Comparison of ENCODE assay signal across 9 mouse cellular contexts in the genomic region with DNA sequence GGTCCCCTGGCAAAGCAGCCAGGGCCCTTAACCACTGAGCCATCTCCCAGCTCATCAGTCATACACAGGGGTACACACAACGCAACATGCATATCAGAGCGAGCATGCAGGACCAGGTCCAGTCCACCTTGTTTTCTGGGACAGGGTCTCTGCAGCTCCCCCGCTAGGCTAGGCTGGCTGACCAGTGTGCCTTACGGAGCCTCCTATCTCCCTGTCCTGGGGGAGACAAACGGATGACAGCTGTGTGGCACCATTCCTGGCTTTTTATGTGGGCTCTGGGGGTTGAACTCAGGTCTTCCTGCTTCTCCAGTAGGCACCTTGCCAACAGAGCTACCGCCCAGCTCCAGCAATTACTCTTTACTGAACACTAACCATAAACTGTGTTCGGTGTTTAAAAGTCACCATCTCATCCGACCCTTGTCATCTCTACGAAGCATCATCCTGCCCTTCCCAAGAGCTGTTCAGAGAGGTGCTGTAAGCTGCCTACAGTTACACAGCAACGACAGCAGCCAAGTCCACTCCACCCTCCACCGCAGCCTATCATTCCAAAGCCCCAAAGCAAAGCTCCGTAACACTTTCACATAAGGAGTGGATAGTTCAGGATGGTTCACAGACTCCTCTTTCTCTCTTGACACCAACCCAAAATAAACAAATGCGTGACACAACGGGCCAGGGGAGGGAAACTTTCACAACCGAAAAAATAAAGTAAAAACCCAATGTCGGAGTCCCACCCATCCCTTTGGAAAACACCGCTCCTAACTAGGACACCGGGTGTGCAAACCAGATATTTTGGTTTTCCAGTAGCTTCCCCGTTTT. TPM values are rescaled to one million over a fixed set of nuclear protein-coding genes. Genes with fewer than 3 reads are reported as not detected.
DNase-seq lines count a peak whose midpoint lies in the region; ATAC-seq and TF ChIP-seq lines count a peak whose summit lies in the region.
"Had no signal": no experiment of that assay in that cellular context is flagged by ENCODE, and none has a peak within 500 bp of the region (broad histone marks: within the 10 kb centered on the region; RNA-seq: fewer than 3 reads in every experiment).

No protein-coding gene starts in this region.

- H3K9me3 ChIP-seq in embryonic facial prominence, embryonic 12.5 days: no peaks in the 10 kb centered on the region
- H3K9me3 ChIP-seq in embryonic facial prominence, embryonic 10.5 days: no peaks in the 10 kb centered on the region
- H3K9me3 ChIP-seq in neural tube, embryonic 12.5 days: no peaks in the 10 kb centered on the region
- H3K9me3 ChIP-seq in stomach, postnatal 0 days (ENCODE audit: control insufficient read depth, low read length): no peaks in the 10 kb centered on the region

- peaks cover 26% of the 10 kb centered on the region for H3K4me1 ChIP-seq in embryonic facial prominence, embryonic 12.5 days
- peaks cover 71% of the 10 kb centered on the region for H3K4me1 ChIP-seq in embryonic facial prominence, embryonic 10.5 days
- peaks cover 58% of the 10 kb centered on the region for H3K4me1 ChIP-seq in neural tube, embryonic 12.5 days
- H3K4me1 ChIP-seq in stomach, postnatal 0 days (replicated peaks; ENCODE audit: control insufficient read depth, insufficient read depth): peaks cover 17% of the 10 kb centered on the region

- H3K4me3 ChIP-seq in embryonic facial prominence, embryonic 12.5 days: no peak overlapping the region
- H3K4me3 ChIP-seq in embryonic facial prominence, embryonic 10.5 days: no peak overlapping the region
- H3K4me3 ChIP-seq in neural tube, embryonic 12.5 days: no peak overlapping the region
- H3K4me3 ChIP-seq in stomach, postnatal 0 days (ENCODE audit: low read depth, low read length): 0 out of 2 replicates have a peak overlapping the region, but pooled peaks have one; percentile 90

- no peak overlapping the region for H3K9ac ChIP-seq in embryonic facial prominence, embryonic 12.5 days
- no peak overlapping the region for H3K9ac ChIP-seq in neural tube, embryonic 12.5 days
- peak overlapping the region; percentile 32; the same call in 1 of the 2 replicates for H3K9ac ChIP-seq in stomach, postnatal 0 days (ENCODE audit: low read length)

- H3K36me3 ChIP-seq in embryonic facial prominence, embryonic 12.5 days: peaks cover 7% of the 10 kb centered on the region; the same call in 1 of the 2 replicates
- peaks cover 45% of the 10 kb centered on the region for H3K36me3 ChIP-seq in embryonic facial prominence, embryonic 10.5 days (replicated peaks)
- peaks cover 6% of the 10 kb centered on the region; the same call in 1 of the 2 replicates for H3K36me3 ChIP-seq in neural tube, embryonic 12.5 days
- no peaks in the 10 kb centered on the region for H3K36me3 ChIP-seq in stomach, postnatal 0 days (ENCODE audit: control insufficient read depth, insufficient read depth, low read length)

- no peaks in the 10 kb centered on the region for H3K27me3 ChIP-seq in embryonic facial prominence, embryonic 12.5 days
- no peaks in the 10 kb centered on the region for H3K27me3 ChIP-seq in embryonic facial prominence, embryonic 10.5 days (replicated peaks; ENCODE audit: low read depth, poor library complexity, severe bottlenecking)
- no peaks in the 10 kb centered on the region for H3K27me3 ChIP-seq in neural tube, embryonic 12.5 days (replicated peaks)
- no peaks in the 10 kb centered on the region for H3K27me3 ChIP-seq in stomach, postnatal 0 days (ENCODE audit: control insufficient read depth, insufficient read depth, low read length)

- 89% methylated on average over 19 of the region's 19 CpGs for WGBS in embryonic facial prominence, embryonic 12.5 days
- WGBS in embryonic facial prominence, embryonic 10.5 days: 91% methylated on average over 19 of the region's 19 CpGs
- WGBS in neural tube, embryonic 12.5 days: 91% methylated on average over 19 of the region's 19 CpGs
- WGBS in large intestine, adult 2 months: 26% methylated on average over 19 of the region's 19 CpGs
- 58% methylated on average over 19 of the region's 19 CpGs for WGBS in stomach, postnatal 0 days

- H3K27ac ChIP-seq in embryonic facial prominence, embryonic 12.5 days: no peak overlapping the region
- H3K27ac ChIP-seq in embryonic facial prominence, embryonic 10.5 days (replicated peaks): no peak overlapping the region
- H3K27ac ChIP-seq in neural tube, embryonic 12.5 days: no peak overlapping the region
- H3K27ac ChIP-seq in stomach, postnatal 0 days (replicated peaks): 0 out of 2 replicates have a peak overlapping the region, but pooled peaks have one; percentile 45
- H3K27ac ChIP-seq: macrophage had no signal

- no peak for ATAC-seq in embryonic facial prominence, embryonic 12.5 days (ENCODE audit: insufficient number of reproducible peaks, insufficient read depth, low FRiP score, low TSS enrichment)
- no peak for ATAC-seq in neural tube, embryonic 12.5 days (ENCODE audit: low FRiP score, low read depth)
- no peak for ATAC-seq in stomach, postnatal 0 days (ENCODE audit: low FRiP score, low TSS enrichment)

- no peak for TF ChIP-seq EP300 in stomach, postnatal 0 days (optimal IDR thresholded peaks at IDR 0.05)

- peak overlapping the region; percentile 83 for H3K4me2 ChIP-seq in embryonic facial prominence, embryonic 12.5 days (replicated peaks)
- H3K4me2 ChIP-seq in neural tube, embryonic 12.5 days (replicated peaks): peak overlapping the region; percentile 89
- H3K4me2 ChIP-seq in stomach, postnatal 0 days (replicated peaks; ENCODE audit: low read depth): peak overlapping the region; percentile 79

- DNase-seq in embryonic facial prominence, embryonic 10.5 days (ENCODE audit: low spot score): no peak
- DNase-seq in neural tube, embryonic 10.5 days (ENCODE audit: extremely low spot score, low spot score): no peak
- DNase-seq in large intestine, adult 2 months (ENCODE audit: low read depth, low spot score): peak; percentile 66
- no peak for DNase-seq in stomach, postnatal 0 days (ENCODE audit: low spot score)
- DNase-seq in layer of hippocampus, adult 9-11 months: no peak
- no peak for DNase-seq in right cerebral cortex, postnatal 10 days (ENCODE audit: low spot score in 2 of 2)

- no peak for TF ChIP-seq CTCF in stomach, postnatal 0 days (IDR thresholded peaks at IDR 0.05; ENCODE audit: low read depth)

RNA-seq across cellular contexts. Expression of gene Vps37b, which starts 2.6 kb away (rescaled TPM):
- polyA plus RNA-seq in embryonic facial prominence, embryonic 12.5 days (2016; fragmentation: Nextera tagmentation; extraction: Ambion mirVana): 42.5 and 42.8 TPM in 2 replicates
- polyA plus RNA-seq in embryonic facial prominence, embryonic 10.5 days (2016; fragmentation: Nextera tagmentation; extraction: Ambion mirVana): 43.8 and 47.6 TPM in 2 replicates
- polyA plus RNA-seq in neural tube, embryonic 12.5 days (2016; fragmentation: Nextera tagmentation; extraction: Ambion mirVana): 70.9 and 71.2 TPM in 2 replicates
- 30.6 and 34.3 TPM in 2 replicates for polyA plus RNA-seq in large intestine, adult 2 months (2012; rRNA removed)
- 31.0 and 35.8 TPM in 2 replicates for polyA plus RNA-seq in stomach, postnatal 0 days (2015; fragmentation: Nextera tagmentation; extraction: Ambion mirVana)

RNA-seq across cellular contexts. Expression of gene Hip1r, which starts 56.0 kb away (rescaled TPM):
- 10.0 and 11.4 TPM in 2 replicates for polyA plus RNA-seq in embryonic facial prominence, embryonic 12.5 days (2016; fragmentation: Nextera tagmentation; extraction: Ambion mirVana)
- polyA plus RNA-seq in embryonic facial prominence, embryonic 10.5 days (2016; fragmentation: Nextera tagmentation; extraction: Ambion mirVana): 8.5 and 10.7 TPM in 2 replicates
- polyA plus RNA-seq in neural tube, embryonic 12.5 days (2016; fragmentation: Nextera tagmentation; extraction: Ambion mirVana): 12.6 and 14.6 TPM in 2 replicates
- polyA plus RNA-seq in large intestine, adult 2 months (2012; rRNA removed): 22.9 and 34.9 TPM in 2 replicates
- 31.2 and 32.2 TPM in 2 replicates for polyA plus RNA-seq in stomach, postnatal 0 days (2015; fragmentation: Nextera tagmentation; extraction: Ambion mirVana)
